Mouse (Mus musculus): ENCODE measurements around the gene Pappa. TPM values are rescaled to one million over a fixed set of nuclear protein-coding genes. Genes with fewer than 3 reads are reported as not detected.

The Pappa gene
- total RNA-seq, 2 experiments from 2014 or later: 0.39 to 0.41 TPM

DNA sequence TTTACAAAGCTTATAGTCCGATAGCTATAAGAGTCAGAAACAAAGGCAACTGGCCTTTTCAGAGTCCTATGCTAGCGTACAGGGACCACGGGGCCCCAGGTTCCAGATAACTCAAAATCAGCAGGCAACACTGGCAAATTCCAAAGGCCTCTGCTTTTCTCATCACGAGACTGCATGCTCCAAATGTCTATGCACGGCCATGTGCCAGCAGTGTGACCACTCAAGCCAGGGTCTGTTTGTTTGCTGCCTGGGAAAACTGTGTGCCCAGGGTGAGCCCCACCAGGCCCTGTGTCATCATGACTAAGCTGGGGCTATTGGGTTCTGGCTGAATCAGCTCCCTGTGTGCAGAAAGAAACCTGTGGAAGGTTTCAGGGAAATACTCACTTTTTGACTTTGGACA, 35.5 kb downstream of the Pappa start:
- intact Hi-C loops (cut with DNase I): no loop called here
- no peak for DNase-seq

DNA sequence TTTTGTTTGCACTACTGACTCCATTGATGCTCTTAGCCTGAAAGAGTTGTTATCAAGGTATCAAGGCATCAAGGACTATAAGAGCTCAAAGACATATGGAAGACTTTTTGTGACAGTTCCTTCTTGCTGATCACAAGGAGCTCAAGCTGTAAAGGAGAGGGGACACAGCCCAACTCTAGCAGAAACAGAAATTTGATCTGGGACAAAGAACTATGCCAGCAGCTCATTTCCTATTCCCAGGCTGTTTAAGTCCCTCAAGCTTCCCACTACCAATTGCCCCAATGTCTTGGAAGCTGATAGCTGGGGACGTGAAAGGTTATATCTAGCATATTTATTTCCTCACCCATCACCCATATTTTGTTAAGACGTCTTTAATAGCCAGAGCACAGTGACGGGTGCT, 39.7 kb downstream of the Pappa start:
- DNase-seq: no peak
- intact Hi-C loops (cut with DNase I): no loop called here

DNA sequence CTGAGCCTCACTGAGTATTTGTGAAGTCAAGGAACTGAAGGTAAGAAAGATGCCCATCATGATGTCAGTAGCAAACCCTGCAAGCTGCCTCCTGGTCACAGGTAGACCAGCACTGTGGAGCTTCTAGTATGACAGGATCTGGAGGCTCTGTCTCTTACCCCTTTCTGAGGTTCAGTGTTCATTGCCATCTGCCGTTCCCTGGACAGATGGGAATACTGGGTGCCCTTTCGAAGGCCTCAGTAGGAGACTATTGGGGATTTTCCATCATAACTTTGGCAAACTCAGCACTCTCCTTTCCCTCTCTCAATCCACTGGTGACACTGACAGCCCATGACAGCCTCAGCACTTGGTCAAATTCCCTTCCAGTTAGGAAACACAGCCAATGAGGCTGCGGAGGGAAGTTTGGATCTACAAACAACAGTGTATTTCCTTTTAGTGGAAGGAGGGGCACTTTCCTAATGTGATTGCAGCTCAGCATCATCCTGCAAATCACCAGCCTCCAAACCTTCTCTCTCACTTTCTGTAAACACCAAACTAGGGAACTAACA, 42.4 kb downstream of the Pappa start:
- no peak for DNase-seq
- intact Hi-C loops (cut with DNase I): no loop called here

DNA sequence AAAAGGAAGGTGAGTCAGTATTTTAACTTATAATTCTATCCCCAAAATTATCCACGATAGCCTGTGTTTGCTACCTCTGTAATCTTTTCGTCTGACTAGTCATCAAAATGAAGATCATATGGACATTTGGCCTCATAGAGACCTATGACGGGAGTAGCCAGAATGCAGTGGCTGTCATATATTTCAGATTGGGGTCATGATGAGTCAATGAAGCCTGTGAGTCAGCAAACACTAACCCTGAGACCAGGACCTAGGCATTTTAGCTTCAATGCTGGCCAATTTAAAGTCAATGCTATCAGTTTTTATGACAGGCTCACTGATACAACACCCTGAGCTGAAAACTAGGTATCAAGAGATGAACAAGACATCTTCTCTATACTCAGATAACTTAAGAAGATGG, 50.5 kb downstream of the Pappa start:
- intact Hi-C loops (cut with DNase I): no loop called here
- DNase-seq: no peak

DNA sequence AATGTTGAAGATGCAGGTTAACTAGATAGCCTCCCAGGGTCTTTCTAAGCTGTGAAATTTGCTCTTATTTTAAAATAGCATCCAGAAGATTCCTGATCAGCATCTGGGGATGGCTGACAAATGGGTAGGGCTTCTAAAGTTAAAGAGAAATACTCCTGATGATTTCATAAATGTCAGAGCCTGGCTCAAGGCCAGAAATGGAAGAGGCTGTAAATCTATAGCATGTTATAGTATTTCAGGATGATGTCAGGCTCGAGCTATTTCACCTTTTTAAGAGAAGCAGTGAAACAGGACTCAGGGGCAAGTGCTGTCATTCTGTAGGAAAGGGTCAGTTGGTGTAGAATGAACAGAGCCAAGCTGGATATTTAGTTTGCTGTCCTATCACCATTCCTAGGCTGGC, 54.2 kb downstream of the Pappa start:
- intact Hi-C loops (cut with DNase I): no loop called here
- DNase-seq: no peak

DNA sequence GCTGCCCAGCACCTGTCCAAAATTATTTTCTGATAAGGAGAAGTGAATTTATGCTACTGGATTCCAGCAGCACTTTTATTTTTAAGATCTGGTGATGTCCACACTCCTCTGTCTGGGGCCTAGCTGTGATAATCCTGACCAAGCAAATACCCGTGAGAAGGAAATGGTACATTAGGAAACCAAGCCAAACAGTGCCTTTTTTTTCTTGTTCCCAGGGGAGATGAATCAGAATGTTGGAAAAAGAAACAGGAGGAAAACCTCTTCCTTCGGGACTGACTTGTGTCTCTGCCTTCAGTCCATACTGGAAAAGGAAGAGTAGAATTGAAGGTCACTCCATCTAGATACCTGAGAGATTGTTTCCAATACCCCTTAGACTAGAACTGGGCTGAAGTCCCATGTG, 63.3 kb downstream of the Pappa start:
- intact Hi-C loops (cut with DNase I): no loop called here

DNA sequence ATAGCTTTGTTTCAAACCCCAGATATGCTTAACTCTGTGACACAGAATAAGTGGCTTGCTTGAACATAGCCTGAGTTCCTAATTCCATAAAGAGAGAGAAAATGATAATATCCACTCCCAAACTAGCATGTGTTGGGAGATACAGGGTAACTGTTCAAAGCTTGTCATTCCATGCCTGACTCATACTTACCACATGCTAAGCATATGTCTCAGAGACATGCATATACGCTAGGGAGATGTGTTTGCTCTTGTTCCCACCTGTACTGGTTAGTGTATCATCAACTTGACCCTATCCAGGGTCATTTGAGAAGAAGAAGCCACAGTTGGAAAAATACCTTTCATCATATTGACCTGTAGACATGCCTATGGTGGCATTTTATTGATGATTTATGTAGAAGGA, 63.7 kb downstream of the Pappa start:
- intact Hi-C loops (cut with DNase I): no loop called here
- no peak for DNase-seq

More for the DNA sequence above, 63.3 kb downstream of the Pappa start:
- no peak for DNase-seq

DNA sequence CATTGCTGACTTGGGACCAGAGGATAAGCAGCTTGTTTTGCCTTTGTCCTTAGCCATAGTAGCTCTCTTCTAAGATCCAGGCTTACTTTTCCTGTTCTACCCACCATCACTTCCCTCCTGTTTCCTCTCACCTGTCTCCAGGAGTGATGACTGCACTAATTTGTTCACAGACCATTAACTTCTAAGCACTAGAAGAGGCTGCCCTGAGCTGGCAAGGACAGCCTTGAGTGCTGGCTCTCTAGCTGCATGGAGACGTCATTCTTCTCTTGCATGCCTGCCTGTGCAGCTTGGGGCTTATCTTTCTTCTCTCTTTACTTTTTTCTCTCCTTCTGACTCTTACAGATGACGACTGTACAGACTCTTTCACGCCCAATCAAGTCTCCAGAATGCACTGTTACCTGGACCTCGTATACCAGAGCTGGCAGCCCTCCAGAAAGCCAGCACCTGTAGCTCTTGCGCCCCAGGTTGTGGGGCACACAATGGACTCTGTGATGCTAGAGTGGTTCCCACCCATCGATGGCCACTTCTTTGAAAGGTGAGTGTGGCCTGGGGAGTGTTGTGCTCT, 65.0 kb downstream of the Pappa start:
- intact Hi-C loops (cut with DNase I): no loop called here
- DNase-seq: no peak

DNA sequence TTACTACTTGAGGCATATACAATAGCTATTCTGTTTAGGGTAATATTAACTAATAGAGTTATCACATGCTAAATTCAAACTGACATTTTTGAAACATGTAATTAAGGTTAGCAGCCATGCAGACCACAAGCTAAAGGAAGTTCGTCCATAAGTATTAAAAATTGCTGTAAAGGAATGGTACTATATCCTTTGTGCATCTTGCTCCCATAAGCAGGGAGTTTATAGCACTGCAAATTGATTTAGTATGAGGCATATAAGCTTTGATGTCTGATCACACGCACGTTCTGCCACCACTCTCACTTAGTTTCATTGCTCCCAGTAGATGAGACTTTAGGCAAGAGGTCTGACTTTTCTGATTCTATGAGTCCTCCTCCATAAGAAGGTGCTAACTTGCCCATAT, 68.8 kb downstream of the Pappa start:
- DNase-seq: no peak
- intact Hi-C loops (cut with DNase I): no loop called here

DNA sequence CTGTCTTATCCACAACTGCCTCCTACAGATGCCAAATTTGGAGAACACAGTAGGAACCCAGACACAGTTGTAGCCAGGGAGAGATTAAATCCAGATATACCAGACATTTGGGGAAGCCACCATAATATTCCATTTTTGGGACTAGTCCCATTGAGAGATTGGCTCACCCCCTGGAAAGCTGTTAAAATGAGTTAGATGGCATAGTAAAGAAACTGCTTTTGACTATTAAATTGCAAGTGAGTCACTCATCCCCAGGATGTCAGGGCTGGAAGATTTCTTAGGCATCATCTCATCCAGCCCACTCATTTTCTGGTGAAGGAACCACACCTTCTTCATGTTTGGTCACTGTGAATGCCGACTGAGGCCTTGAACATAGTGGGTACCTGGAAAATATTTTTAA, 72.0 kb downstream of the Pappa start:
- intact Hi-C loops (cut with DNase I): no loop called here
- DNase-seq: no peak

DNA sequence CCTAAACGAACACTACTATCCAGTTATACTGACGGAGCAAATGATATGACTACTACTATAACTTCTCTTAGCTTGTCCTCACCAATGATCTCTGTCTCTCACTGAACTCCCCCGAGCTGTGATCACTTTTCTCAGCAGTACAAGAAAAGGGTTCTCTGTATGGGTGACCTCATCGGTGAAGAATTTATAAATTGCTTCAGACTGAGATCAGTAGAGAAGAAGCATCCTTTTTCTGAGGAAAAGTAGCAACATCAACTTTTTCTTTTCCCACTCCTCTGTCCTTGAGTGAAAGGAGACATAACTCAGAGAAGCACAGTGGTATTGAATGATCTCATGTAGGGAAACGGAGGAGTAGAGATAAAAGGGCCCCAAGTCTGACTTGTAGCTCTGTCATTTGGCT, 79.7 kb downstream of the Pappa start:
- intact Hi-C loops (cut with DNase I): no loop called here
- no peak for DNase-seq

DNA sequence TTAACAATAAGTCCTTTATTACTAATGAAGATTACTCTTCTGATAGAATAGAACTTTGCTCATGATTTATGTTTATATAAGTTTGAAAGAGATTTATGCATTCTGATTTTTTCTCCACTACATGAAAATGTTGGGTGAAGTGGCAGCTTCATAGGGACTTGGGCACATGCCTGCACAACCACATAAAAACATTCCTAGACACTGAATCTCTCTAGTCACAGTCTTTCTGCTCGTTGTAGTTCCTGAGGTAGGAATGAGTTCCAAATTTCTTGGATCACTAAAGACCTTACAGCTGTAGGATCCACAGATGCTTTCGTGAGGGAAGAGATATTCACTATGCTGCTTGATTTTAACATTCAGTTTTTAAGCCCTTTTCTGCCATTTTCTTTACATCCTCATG, 81.5 kb downstream of the Pappa start:
- intact Hi-C loops (cut with DNase I): no loop called here

DNA sequence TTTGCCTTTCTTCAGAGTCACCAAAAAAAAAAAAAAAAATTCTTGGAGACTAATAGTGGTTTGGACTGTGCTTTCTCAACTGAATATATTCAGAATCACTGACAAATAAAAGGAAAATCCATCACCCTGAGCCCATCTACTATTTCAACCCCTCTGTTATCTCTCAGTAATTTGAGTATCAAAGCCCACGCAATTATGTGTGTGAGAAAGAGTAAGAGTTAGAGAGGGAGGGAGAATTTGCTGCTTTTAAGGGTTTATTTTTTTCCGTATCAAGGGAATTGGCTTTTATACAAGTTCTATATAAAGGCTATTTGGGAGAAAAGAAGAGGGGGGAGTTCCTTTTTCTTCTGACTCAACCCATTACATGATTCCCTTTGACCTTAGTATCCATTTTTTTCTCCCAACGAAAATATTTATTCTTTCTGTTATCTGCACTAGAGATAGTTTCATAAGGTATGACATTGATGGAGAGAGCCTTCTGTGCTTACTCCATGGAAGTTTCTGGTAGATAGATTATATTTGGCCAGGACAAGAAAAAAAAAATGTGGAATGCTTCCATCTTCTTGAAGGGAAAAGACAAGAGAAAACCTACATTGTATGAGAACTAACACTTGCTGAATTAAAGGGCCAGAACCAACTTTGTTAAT, 85.5 kb downstream of the Pappa start:
- intact Hi-C loops (cut with DNase I): no loop called here
- DNase-seq: no peak

More for the DNA sequence above, 81.5 kb downstream of the Pappa start:
- DNase-seq: no peak

DNA sequence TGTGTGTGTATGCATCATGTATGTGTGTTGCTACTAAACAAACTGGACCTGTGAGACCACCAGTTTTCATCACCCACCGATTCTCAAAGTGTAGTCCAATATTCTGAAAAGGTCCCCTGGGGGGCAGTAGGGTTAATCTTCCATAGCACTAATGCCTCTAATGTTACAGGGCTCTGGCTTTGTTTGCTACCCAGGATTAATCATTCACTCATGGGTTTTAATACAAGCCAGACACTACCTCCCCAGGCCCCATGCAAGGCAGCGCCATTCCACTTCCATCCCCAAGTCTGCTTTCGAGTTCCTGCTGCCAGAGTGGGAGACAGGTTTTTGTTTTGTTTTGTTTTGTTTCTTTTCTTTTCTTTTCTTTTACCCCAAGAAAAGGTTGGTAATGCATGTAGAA, 92.7 kb downstream of the Pappa start:
- no peak for DNase-seq
- intact Hi-C loops (cut with DNase I): no loop called here

DNA sequence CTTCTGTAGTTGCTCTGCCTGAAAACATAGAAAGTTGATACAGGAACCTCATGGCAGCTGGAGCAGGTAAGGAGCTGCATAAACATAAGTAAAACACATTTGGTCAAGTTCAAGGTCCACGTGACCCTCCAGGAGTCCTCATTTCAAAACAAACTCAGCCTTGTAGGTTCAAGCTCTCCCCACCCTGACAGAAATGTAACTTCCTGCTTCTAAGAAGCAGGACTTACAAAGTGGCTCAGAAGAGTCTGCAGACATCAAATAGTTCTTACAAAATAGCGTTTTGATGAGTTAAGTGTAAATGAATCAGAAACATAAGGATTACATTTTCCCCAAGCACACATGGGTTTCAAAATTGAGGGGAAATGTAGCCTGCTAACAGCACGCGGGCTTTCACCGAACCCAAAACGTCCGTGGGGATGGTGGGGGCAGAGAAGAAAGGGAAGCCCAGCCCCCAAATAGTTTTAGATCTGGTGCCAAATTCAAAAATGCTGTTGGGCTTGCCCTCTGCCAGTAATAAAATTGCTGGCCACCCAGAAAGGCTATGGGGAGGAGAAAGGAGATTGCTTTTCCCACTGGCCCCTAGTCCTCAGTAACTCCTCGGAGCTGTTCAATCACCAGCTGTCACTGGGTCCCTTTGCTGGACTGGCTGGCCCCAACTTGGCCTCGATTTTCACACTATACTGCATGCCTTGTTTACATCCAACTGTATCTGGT, 93.8 kb downstream of the Pappa start:
- intact Hi-C loops (cut with DNase I): no loop called here
- DNase-seq: no peak

DNA sequence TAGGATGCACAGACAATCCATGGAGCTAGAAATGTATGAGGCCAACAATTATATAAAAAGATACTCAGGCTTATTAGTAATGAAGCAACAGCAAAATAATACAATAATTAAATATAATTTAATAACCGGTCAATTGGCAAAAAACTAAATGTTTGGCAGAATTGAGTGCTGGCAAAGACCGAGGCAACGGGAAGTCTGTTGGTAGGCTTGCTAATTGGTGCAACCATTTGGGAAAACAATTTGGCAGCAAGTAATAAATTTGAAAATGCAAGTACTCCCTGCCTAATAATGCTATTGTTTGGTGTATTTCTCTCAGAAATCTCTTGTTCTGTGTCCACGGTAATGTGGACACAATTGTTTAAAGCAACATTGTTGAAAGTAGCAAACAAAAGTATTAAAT, 99.9 kb downstream of the Pappa start:
- DNase-seq: no peak
- intact Hi-C loops (cut with DNase I): no loop called here

DNA sequence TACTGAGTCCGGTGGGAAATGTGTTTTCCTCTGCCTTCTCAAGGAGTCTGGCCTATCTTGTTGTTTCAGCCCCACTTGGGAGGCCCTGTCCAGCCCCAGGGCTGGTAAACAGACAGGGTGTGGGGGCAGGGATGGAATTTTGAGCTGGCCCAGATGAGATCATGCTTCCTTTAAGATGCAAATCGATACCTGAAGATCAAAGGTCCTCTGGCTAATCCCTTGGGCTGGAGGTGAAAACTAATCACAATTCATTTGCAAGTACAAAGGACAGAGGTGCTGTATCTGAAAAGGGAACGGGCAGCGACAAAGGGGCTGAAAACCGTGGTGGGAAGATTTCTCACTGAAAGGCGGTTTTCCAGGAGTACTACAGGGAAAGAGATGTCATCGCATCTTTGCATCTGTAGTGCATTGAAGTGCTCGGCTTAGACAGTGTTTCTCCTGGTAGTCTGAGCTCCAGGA, 114.6 kb downstream of the Pappa start:
- no peak for DNase-seq
- intact Hi-C loops (cut with DNase I): no loop called here

DNA sequence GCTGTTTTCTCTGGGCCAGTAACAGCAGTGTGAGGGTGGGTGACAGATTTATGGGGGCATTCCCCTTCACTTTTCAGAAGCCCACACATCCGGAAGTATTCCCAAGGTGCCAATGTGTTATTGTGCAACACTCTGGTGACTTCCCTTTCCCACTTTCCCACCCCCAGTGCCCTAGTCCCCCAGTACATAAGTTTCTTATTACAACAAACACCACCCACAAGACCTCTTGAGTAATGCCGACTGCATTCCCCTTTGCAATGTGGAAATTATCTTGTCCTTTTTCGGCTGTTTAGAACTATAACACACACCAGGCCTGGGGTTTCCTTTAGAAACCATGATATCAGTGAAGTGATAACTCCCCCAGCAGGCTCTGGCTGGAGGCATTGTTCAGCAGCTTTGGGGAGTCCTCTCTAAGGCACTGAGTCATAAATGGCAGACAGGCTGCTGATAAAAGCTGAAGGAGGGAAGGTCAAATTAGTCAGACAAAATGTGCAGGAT, 118.5 kb downstream of the Pappa start:
- DNase-seq: no peak
- intact Hi-C loops (cut with DNase I): no loop called here

DNA sequence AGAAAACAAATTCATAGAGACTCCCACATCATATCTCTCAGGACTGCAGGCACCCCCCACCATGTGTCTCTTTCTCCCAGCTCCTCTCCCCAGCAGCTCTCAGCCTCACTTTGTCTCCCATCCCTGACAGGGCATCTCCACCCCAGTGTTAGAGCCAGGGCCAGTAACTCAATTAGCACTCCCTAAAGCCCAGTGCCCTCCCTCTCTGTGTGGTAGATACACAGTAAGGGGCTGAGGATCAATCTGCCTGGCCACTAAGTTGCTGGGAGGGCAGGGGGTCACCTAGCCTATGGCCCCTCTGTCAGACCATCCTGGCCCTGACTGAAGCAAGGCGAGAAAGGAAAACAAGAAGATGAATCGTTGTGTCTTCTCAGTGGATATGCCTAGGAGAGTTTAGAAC, 119.3 kb downstream of the Pappa start:
- DNase-seq: no peak
- intact Hi-C loops (cut with DNase I): no loop called here

DNA sequence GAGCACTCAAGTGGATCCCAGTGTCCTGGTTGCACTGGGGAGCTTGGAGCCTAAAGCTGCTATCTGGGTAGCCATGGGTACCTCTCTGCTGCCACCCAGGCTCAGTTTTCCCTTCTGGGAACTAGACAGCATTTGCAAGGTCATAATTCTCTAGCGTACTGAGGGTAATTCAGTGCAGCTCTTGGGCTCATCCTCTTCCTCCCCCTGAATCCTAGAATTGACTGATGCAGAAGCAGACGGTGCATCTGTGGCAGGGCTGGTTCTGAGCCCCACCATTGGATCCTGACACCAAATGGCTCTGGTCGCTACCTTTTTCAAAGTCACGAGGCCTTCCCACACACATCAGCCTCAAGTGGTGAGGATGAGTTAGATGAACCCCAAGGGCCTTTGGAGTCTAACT, 121.0 kb downstream of the Pappa start:
- DNase-seq: no peak
- intact Hi-C loops (cut with DNase I): no loop called here

DNA sequence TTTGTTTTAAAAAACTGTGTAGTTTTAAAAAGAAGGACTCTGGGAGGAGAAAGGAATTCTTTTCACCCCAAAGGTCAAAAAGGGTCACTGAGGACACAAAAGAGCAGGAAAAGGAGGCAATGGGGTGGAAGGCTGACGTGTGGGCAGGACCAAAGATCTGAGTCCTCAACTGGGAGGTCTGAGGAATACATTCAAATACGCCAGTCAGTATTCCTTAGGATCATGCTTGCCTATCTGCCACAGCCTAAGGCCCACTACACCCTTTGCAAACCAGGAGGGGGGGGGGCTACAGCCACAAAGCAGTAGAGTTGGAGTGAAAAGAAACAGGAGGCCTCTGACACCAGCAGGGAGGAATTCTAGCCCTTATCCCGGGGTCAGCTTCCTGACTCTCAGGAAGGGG, 121.5 kb downstream of the Pappa start:
- no peak for DNase-seq
- intact Hi-C loops (cut with DNase I): no loop called here

DNA sequence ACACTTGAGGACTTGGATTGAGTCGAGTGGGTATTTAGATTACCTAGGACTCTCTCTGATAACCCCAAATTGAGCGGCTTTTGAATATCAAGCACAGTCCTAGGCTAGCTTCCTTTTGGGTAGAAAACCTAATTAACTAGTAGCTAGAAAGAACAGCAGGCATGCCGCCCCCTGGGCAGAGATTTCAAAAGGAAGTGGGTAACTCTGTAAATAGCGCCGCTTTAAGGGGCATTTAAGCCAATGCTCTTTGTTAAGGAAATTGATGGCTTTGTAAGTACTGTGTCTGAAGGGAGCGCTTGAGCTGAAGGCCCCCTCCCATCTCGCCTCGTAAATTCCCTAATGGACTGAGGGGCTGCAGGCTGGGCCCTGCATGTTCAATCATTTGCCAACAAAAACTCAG, 128.2 kb downstream of the Pappa start:
- no peak for DNase-seq
- intact Hi-C loops (cut with DNase I): no loop called here
